Mouse (Mus musculus): ENCODE data around the gene Tulp1. TPM values are rescaled to one million over a fixed set of nuclear protein-coding genes. Genes with fewer than 3 reads are reported as not detected.

The Tulp1 gene
- not detected for total RNA-seq (2023)

GRCm38 (mm10) chr17:28365122-28365521, at the start of gene Tulp1:
Tulp1 (minus strand) TSS chr17:28365222.

GRCm38 (mm10) chr17:28350466-28351352, 14.3 kb downstream of the Tulp1 start, which contains the start of gene Tead3:
Tead3 (minus strand) TSS chr17:28350817.

GRCm38 (mm10) chr17:28328366-28328928, 36.6 kb downstream of the Tulp1 start, which contains the start of gene Rpl10a:
Rpl10a (plus strand) TSS chr17:28328471.

DNA sequence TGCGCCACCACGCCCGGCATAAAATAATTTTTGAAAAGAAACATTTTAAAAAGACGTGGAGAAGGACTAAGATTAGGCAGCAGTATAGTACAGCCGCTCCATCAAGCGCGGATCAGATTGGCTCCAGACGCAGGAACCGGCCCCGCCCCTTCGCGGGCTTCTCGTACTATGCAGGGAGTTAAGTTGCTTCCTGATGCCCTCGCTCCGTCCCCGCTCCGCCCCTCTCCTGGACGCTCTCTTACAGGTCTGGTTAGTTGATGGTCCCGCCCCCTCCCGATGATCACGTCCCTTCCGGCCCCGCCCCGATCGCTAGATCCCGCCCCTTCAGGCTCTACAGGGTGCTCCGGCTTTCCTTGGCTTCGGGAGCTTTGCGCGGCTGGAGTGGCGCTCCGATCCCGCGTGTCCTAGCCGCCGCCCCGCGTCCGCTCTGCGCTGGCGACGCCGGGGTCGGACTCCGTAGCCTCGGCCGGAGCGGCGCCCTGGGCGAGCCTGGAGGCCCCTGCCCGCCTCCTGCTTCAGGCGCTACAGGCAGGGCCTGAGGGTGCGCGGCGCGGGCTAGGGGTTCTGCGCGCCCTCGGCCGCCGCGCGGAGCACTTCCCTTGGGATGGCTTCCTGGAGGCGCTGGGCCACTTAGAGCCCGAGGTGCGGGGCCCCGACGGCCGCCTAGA, 51.7 kb downstream of the Tulp1 start, which contains the start of gene Fance:
TSS of gene Fance (plus strand) at position 308 of the 668 bp plus-strand sequence.

Other genes with a start within 250 kb of the Tulp1 start
- gene Scube3, start 223.1 kb downstream of the Tulp1 start, total RNA-seq (2023), result not detected
- gene Zfp523, start 188.1 kb downstream of the Tulp1 start, total RNA-seq (2023), result 10 to 100 TPM; 12.1 to 14.1 TPM
- 100 to 1,000 TPM in 1 of 2 experiments, 10 to 100 TPM in 1; 96.9 to 106 TPM for gene Def6, start 157.4 kb downstream of the Tulp1 start, total RNA-seq (2023)
- gene Ppard, start 132.5 kb downstream of the Tulp1 start, total RNA-seq (2023), result 10 to 100 TPM; 22.3 to 26.8 TPM
- gene Fance, start 51.7 kb downstream of the Tulp1 start, total RNA-seq (2023), result 10 to 100 TPM; 14.2 to 14.9 TPM
- gene Rpl10a, start 36.8 kb downstream of the Tulp1 start, total RNA-seq (2023), result 100 to 1,000 TPM; 528 to 601 TPM
- 1 to 10 TPM in 1 of 2 experiments, under 1 TPM in 1; 0.55 to 1.7 TPM for gene Tead3, start 14.4 kb downstream of the Tulp1 start, total RNA-seq (2023)
- 10 to 100 TPM; 36.3 to 46.3 TPM for gene Fkbp5, start 152.3 kb upstream of the Tulp1 start, total RNA-seq (2023)
- 1 to 10 TPM; 1.9 to 2.3 TPM for gene Armc12, start 165.6 kb upstream of the Tulp1 start, total RNA-seq (2023)
- not detected for gene Clpsl2, start 184.2 kb upstream of the Tulp1 start, total RNA-seq (2023)
- gene Clps, start 195.5 kb upstream of the Tulp1 start, total RNA-seq (2023), result not detected
- not detected for gene Lhfpl5, start 210.4 kb upstream of the Tulp1 start, total RNA-seq (2023)

Measured in neutrophil, adult 59 days (primary cell).